Mouse (Mus musculus) myocyte (in vitro differentiated cells): ENCODE results near the gene Gtf2h4. TPM values are rescaled to one million over a fixed set of nuclear protein-coding genes. Genes with fewer than 3 reads are reported as not detected.

Experiments used
- H3K27me3 ChIP-seq: one replicate; pipeline ENCODE4 v1.6.1; 2011; ENCODE audit not compliant: control insufficient read depth, insufficient read depth, insufficient read length
- H3K36me3 ChIP-seq: one replicate; pipeline ENCODE4 v1.6.1; 2011; ENCODE audit not compliant: control insufficient read depth, insufficient read depth
- H3K4me2 ChIP-seq: one replicate; pipeline ENCODE4 v1.6.1; 2011; ENCODE audit warnings: low read depth, control low read depth
- H3K4me3 ChIP-seq: one replicate; pipeline ENCODE4 v1.5.1; 2011; ENCODE audit warnings: mild to moderate bottlenecking, control low read depth, moderate library complexity
- H3K79me2 ChIP-seq: one replicate; pipeline ENCODE4 v1.6.1; 2011; ENCODE audit not compliant: control insufficient read depth, insufficient read depth
- H3ac ChIP-seq: one replicate; pipeline ENCODE4 v1.6.1; 2011; ENCODE audit not compliant: control insufficient read depth, insufficient read length
- CEBPB ChIP-seq: IDR thresholded peaks from 2 replicates; pipeline ENCODE4 v1.6.1; 2011; ENCODE audit warnings: mild to moderate bottlenecking, moderate library complexity; ENCODE audit not compliant: poor library complexity, insufficient read depth, severe bottlenecking
- E2F4 ChIP-seq: IDR thresholded peaks from one replicate; pipeline ENCODE4 v1.6.1; 2011; ENCODE audit warnings: mild to moderate bottlenecking, control low read depth, moderate library complexity; ENCODE audit not compliant: insufficient read depth
- MAX ChIP-seq: IDR thresholded peaks from one replicate; pipeline ENCODE4 v1.6.1; 2011; ENCODE audit warnings: low read depth, mild to moderate bottlenecking, control low read depth
- MYOD1 ChIP-seq, 3 experiments: IDR thresholded peaks; one replicate each; pipeline ENCODE4 v1.6.1; 2011; ENCODE audit warnings: control low read depth in 2 of 3, low read depth in 2 of 3, mild to moderate bottlenecking in 2 of 3, moderate library complexity in 1 of 3; ENCODE audit not compliant: insufficient read length in 2 of 3, control insufficient read depth in 1 of 3
- MYOG ChIP-seq, 3 experiments: IDR thresholded peaks; one replicate each; pipeline ENCODE4 v1.6.1; 2011; ENCODE audit warnings: control low read depth in 2 of 3, low read depth in 2 of 3, mild to moderate bottlenecking in 2 of 3; ENCODE audit not compliant: insufficient read length in 2 of 3, control insufficient read depth in 1 of 3, insufficient read depth in 1 of 3
- POLR2A ChIP-seq: IDR thresholded peaks from one replicate; pipeline ENCODE4 v1.6.1; 2011; ENCODE audit warnings: low read depth, mild to moderate bottlenecking, control low read depth, moderate library complexity; ENCODE audit not compliant: insufficient read length
- POLR2AphosphoS2 ChIP-seq: IDR thresholded peaks from one replicate; pipeline ENCODE4 v1.6.1; 2011; ENCODE audit warnings: low read depth, control low read depth; ENCODE audit not compliant: insufficient read length
- REST ChIP-seq: IDR thresholded peaks from one replicate; pipeline ENCODE4 v1.6.1; 2011; ENCODE audit warnings: mild to moderate bottlenecking, control low read depth, moderate library complexity; ENCODE audit not compliant: insufficient read depth, insufficient read length
- SRF ChIP-seq: IDR thresholded peaks from one replicate; pipeline ENCODE4 v1.6.1; 2011; ENCODE audit warnings: low read depth; ENCODE audit not compliant: control insufficient read depth, insufficient read length
- TCF12 ChIP-seq: IDR thresholded peaks from one replicate; pipeline ENCODE4 v1.6.1; 2011; ENCODE audit warnings: mild to moderate bottlenecking, control low read depth; ENCODE audit not compliant: poor library complexity, insufficient read depth, severe bottlenecking
- TCF3 ChIP-seq: IDR thresholded peaks from one replicate; pipeline ENCODE4 v1.6.1; 2011; ENCODE audit warnings: low read depth, control low read depth; ENCODE audit not compliant: insufficient read length
- USF1 ChIP-seq: IDR thresholded peaks from one replicate; pipeline ENCODE4 v1.6.1; 2011; ENCODE audit warnings: low read depth, mild to moderate bottlenecking, control low read depth, moderate library complexity
- polyA plus RNA-seq: library from polyadenylated mRNA; unstranded; fragments of >200 nt; fragmentation: generic; extraction: Trizol; gene quantifications from one replicate; pipeline ENCODE4 v1.2.1, GENCODE M21; 2012; ENCODE audit warnings: missing spikeins

Gene Gtf2h4
- polyA plus RNA-seq, result 27.4 TPM

DNA sequence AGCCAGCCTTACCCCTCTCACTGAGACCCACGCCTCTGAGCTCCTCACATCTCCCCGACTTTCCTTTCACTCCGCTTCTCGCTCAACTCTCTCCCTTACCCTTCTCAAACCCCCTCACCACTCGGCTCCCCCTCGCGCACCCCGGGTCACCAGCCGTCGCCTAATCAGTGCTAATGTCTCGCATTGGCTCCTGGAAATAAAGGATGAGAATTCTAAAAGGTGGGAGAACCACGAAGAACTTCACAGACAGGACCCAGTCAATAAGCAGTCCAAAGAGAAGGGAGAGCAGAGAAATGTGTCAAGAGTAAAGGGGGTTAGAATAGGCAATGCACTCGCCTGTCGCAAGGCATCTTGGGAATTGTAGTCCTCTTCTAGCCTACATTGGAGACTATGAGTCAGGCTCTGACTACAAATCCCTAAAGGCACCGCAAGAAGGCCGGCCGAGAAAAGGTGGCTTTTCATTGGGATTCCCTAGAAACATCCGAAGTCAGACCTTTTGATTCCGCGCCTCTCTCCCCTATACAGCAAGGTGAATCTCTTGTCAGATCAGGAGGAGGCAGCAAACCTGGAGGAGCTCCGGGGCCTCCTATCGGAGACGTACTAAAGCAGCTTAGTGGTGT, at the start of gene Gtf2h4:
Gtf2h4 (minus strand) TSS at position 324 of the 620 bp plus-strand sequence.
- no peaks in the 10 kb centered on the region for H3K27me3 ChIP-seq
- H3K4me2 ChIP-seq, result peak within 1 kb of the TSS; percentile 68
- TF ChIP-seq POLR2AphosphoS2 (no peak), USF1 (no peak), CEBPB (no peak), TCF12 (no peak), MYOG (IDR thresholded peaks at IDR 0.05; ENCODE audit: control insufficient read depth in 1 of 3, insufficient read depth in 1 of 3, insufficient read length in 2 of 3, low read depth in 2 of 3) (no peak), TCF3 (no peak), MYOD1 (IDR thresholded peaks at IDR 0.05; ENCODE audit: control insufficient read depth in 1 of 3, insufficient read length in 2 of 3, low read depth in 2 of 3) (no peak), SRF (no peak), REST (no peak), MAX (no peak), POLR2A (no peak), E2F4 (no peak)

DNA sequence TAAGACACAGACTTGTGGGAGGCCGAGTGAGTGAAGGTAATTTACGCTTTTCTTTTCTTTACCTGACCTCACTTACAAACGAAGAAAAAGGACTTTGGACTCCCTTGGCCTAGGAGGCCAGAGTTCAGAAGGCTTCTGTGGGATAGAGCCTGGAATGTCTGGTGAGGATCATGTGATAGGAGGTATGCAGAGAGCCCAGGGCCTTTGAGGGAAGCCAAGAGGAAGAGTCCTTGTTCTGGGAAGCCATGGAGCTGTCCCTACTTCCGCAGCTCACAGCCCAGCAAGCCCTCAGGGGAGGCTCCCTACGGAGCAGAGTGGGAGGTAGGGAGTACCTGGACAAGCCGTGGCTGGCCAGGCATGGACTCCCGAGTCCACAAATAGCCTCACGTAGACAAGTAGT, 48.1 kb upstream of the Gtf2h4 start:
- TF ChIP-seq POLR2A (no peak), MAX (no peak), POLR2AphosphoS2 (no peak), MYOD1 (IDR thresholded peaks at IDR 0.05; ENCODE audit: control insufficient read depth in 1 of 3, insufficient read length in 2 of 3, low read depth in 2 of 3) (no peak), REST (no peak), USF1 (no peak), TCF12 (no peak), SRF (no peak), MYOG (IDR thresholded peaks at IDR 0.05; ENCODE audit: control insufficient read depth in 1 of 3, insufficient read depth in 1 of 3, insufficient read length in 2 of 3, low read depth in 2 of 3) (no peak), TCF3 (no peak), E2F4 (no peak), CEBPB (no peak)
- Histone ChIP-seq H3K4me3 (no peak overlapping the region), H3K4me2 (no peak overlapping the region), H3K36me3 (no peaks in the 10 kb centered on the region), H3K27me3 (no peaks in the 10 kb centered on the region), H3K79me2 (no peaks in the 10 kb centered on the region), H3ac (no peak overlapping the region)

More for the DNA sequence above, at the start of gene Gtf2h4:
- Histone ChIP-seq H3K36me3 (no peaks in the 10 kb centered on the region), H3K4me3 (peak within 1 kb of the TSS; percentile 55), H3ac (no peak within 1 kb of the TSS), H3K79me2 (no peaks in the 10 kb centered on the region)

GRCm38 (mm10) chr17:35720340-35720727, 46.8 kb upstream of the Gtf2h4 start:
- TF ChIP-seq TCF3, result no peak
- TF ChIP-seq REST, result no peak
- TF ChIP-seq POLR2AphosphoS2, result no peak
- TF ChIP-seq E2F4, result no peak
- TF ChIP-seq MYOG (IDR thresholded peaks at IDR 0.05; ENCODE audit: control insufficient read depth in 1 of 3, insufficient read depth in 1 of 3, insufficient read length in 2 of 3, low read depth in 2 of 3), result peak in 2 of 3 experiments; percentile 4 to 84
- TF ChIP-seq MAX, result no peak
- peak in 1 of 3 experiments; percentile 14 for TF ChIP-seq MYOD1 (IDR thresholded peaks at IDR 0.05; ENCODE audit: control insufficient read depth in 1 of 3, insufficient read length in 2 of 3, low read depth in 2 of 3)
- no peak for TF ChIP-seq USF1
- no peaks in the 10 kb centered on the region for H3K79me2 ChIP-seq
- no peaks in the 10 kb centered on the region for H3K27me3 ChIP-seq
- H3K4me3 ChIP-seq, result no peak overlapping the region
- no peaks in the 10 kb centered on the region for H3K36me3 ChIP-seq
- H3K4me2 ChIP-seq, result peak overlapping the region; percentile 28
- no peak overlapping the region for H3ac ChIP-seq

- Histone ChIP-seq H3K4me2 (peak overlapping the region; percentile 28), H3ac (no peak overlapping the region), H3K79me2 (no peaks in the 10 kb centered on the region), H3K36me3 (no peaks in the 10 kb centered on the region), H3K27me3 (no peaks in the 10 kb centered on the region), H3K4me3 (no peak overlapping the region)
- TF ChIP-seq E2F4 (no peak), MYOG (IDR thresholded peaks at IDR 0.05; ENCODE audit: control insufficient read depth in 1 of 3, insufficient read depth in 1 of 3, insufficient read length in 2 of 3, low read depth in 2 of 3) (peak in 2 of 3 experiments; percentile 75 to 93), TCF3 (no peak), TCF12 (peak; percentile 67), POLR2A (no peak), POLR2AphosphoS2 (no peak), MAX (no peak), USF1 (no peak), MYOD1 (IDR thresholded peaks at IDR 0.05; ENCODE audit: control insufficient read depth in 1 of 3, insufficient read length in 2 of 3, low read depth in 2 of 3) (peak; percentile 14 to 83 (median 68)), SRF (peak; percentile 65)
These were observed 46.2 kb upstream of the Gtf2h4 start for GRCm38 (mm10) chr17:35719616-35720339.
